Mouse (Mus musculus): ENCODE data around the gene Hist2h4.
"Not testable (repeated sequence)": the region's sequence is repeated elsewhere in the genome, so short reads cannot be mapped to it uniquely, and the experiment has no call there.

- not testable (repeated sequence) for TF ChIP-seq CTCF (IDR thresholded peaks at IDR 0.05; ENCODE audit: control insufficient read depth, insufficient read depth, insufficient read length); MYOG (IDR thresholded peaks at IDR 0.05; ENCODE audit: control insufficient read depth, extremely low read depth, insufficient read length); MAX (IDR thresholded peaks at IDR 0.05); USF1 (IDR thresholded peaks at IDR 0.05; ENCODE audit: low read depth); MYOD1 (IDR thresholded peaks at IDR 0.05; ENCODE audit: control insufficient read depth, insufficient read length, low read depth)
These were observed 27.6 kb upstream of the Hist2h4 start for GRCm38 (mm10) chr3:96290727-96291126.
